Mouse (Mus musculus): ENCODE data around the gene Lipc. TPM values are rescaled to one million over a fixed set of nuclear protein-coding genes. Genes with fewer than 3 reads are reported as not detected.

Gene Lipc
- polyA plus RNA-seq, 1 experiment from 2014 or later, result 0.35 TPM

- H3K4me1 ChIP-seq, result no peaks in the 10 kb centered on the region
- no peak overlapping the region for H3K9ac ChIP-seq (replicated peaks)
- H3K27me3 ChIP-seq (replicated peaks), result no peaks in the 10 kb centered on the region
- no peak overlapping the region for H3K4me3 ChIP-seq (replicated peaks)
- H3K4me2 ChIP-seq, result no peak overlapping the region
- no peak for ATAC-seq (ENCODE audit: low FRiP score)
- no peaks in the 10 kb centered on the region for H3K36me3 ChIP-seq
- no peaks in the 10 kb centered on the region for H3K9me3 ChIP-seq (replicated peaks)
- H3K27ac ChIP-seq (replicated peaks), result no peak overlapping the region
These were observed 21.3 kb upstream of the Lipc start for GRCm38 (mm10) chr9:70973286-70973685.

- WGBS, result 84% methylated on average over 3 of the region's 3 CpGs
These were observed 17.2 kb upstream of the Lipc start for GRCm38 (mm10) chr9:70969244-70969643.

GRCm38 (mm10) chr9:70965999-70966994, 14.3 kb upstream of the Lipc start:
- WGBS, result 60% methylated on average over 17 of the region's 17 CpGs
- no peak overlapping the region for H3K27ac ChIP-seq (replicated peaks)
- ATAC-seq (ENCODE audit: low FRiP score), result no peak

More at GRCm38 (mm10) chr9:70969244-70969643, 17.2 kb upstream of the Lipc start:
- H3K36me3 ChIP-seq, result no peaks in the 10 kb centered on the region
- H3K27ac ChIP-seq (replicated peaks), result no peak overlapping the region
- no peak overlapping the region for H3K4me3 ChIP-seq (replicated peaks)
- H3K4me1 ChIP-seq, result peaks cover 7% of the 10 kb centered on the region
- no peaks in the 10 kb centered on the region for H3K27me3 ChIP-seq (replicated peaks)
- no peak overlapping the region for H3K9ac ChIP-seq (replicated peaks)
- no peaks in the 10 kb centered on the region for H3K9me3 ChIP-seq (replicated peaks)
- no peak overlapping the region for H3K4me2 ChIP-seq
- no peak for ATAC-seq (ENCODE audit: low FRiP score)

DNA sequence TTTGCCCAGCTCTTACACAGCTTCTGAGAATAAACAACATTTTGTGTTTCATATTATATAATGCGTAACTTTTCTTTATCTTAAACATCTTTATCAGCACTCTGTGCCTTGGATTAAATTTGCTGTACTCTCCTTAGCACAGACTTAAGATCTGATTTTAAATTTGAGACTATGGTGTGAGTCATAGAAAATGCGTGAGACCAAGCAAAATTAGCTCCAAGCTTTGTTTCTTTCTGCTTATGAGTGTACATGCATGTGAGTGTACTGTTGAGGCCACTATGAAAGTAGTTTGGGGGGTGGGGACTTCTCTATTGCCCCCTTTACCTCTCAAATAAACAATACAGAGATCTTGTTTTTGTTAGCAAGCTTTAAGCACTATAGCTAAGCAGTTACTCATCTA, 13.4 kb upstream of the Lipc start:
- peaks cover 14% of the 10 kb centered on the region for H3K4me1 ChIP-seq
- no peaks in the 10 kb centered on the region for H3K36me3 ChIP-seq
- no peaks in the 10 kb centered on the region for H3K27me3 ChIP-seq (replicated peaks)
- no peak overlapping the region for H3K4me2 ChIP-seq
- no peaks in the 10 kb centered on the region for H3K9me3 ChIP-seq (replicated peaks)
- no peak for ATAC-seq (ENCODE audit: low FRiP score)
- H3K4me3 ChIP-seq (replicated peaks), result no peak overlapping the region
- no peak overlapping the region for H3K9ac ChIP-seq (replicated peaks)
- 97% methylated on average over 2 of the region's 2 CpGs for WGBS
- no peak overlapping the region for H3K27ac ChIP-seq (replicated peaks)

More at GRCm38 (mm10) chr9:70965999-70966994, 14.3 kb upstream of the Lipc start:
- Histone ChIP-seq H3K4me1 (peaks cover 14% of the 10 kb centered on the region), H3K27me3 (replicated peaks) (no peaks in the 10 kb centered on the region), H3K9ac (replicated peaks) (no peak overlapping the region), H3K36me3 (no peaks in the 10 kb centered on the region), H3K4me3 (replicated peaks) (no peak overlapping the region), H3K4me2 (no peak overlapping the region), H3K9me3 (replicated peaks) (no peaks in the 10 kb centered on the region)

DNA sequence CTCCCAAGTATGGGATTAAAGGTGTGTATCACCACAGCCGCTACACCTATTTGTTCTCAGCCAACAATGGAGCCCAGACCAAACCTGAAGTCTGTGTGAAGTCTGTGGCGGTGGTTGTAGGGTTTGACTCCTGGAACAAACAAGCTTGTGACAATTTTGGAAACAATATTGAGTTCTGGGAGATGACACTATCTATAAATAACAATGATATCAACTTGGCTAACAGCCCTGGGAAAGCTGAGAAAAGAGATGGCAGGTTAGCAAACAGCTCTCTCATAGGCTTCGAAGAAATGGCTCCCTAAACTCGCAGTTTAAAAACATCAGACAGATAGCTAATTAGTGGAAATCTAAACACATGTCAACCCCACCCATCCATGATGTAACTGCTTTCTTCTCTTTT, 13.0 kb upstream of the Lipc start:
- 86% methylated on average over 4 of the region's 4 CpGs for WGBS
- no peak overlapping the region for H3K4me3 ChIP-seq (replicated peaks)
- H3K4me2 ChIP-seq, result no peak overlapping the region
- ATAC-seq (ENCODE audit: low FRiP score), result no peak
- no peaks in the 10 kb centered on the region for H3K36me3 ChIP-seq
- H3K9me3 ChIP-seq (replicated peaks), result no peaks in the 10 kb centered on the region
- no peak overlapping the region for H3K9ac ChIP-seq (replicated peaks)
- H3K27me3 ChIP-seq (replicated peaks), result no peaks in the 10 kb centered on the region
- peaks cover 14% of the 10 kb centered on the region for H3K4me1 ChIP-seq
- H3K27ac ChIP-seq (replicated peaks), result no peak overlapping the region

DNA sequence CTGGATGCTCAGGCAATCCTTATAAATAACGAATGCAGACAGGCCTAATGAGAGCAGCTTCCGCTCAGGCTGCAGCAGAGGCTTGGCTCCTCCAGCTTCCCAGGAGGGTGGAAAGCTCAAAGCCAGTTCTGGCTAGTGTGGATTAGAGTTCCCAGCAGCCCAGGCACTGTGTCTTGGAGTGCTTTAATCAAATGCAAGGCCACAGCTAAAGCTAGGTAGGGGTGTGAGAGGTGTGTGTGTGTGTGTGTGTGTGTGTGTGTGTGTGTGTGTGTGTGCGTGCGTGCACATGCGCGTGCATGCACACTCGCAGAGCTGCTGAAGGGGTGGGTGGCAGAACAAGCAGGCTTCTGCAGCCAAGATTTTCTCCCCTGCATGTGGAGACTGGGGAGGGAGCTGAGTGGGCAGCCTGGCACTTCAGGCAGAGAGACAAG, 11.4 kb upstream of the Lipc start:
- H3K4me2 ChIP-seq, result no peak overlapping the region
- no peaks in the 10 kb centered on the region for H3K27me3 ChIP-seq (replicated peaks)
- WGBS, result 72% methylated on average over 7 of the region's 7 CpGs
- no peak for ATAC-seq (ENCODE audit: low FRiP score)
- H3K36me3 ChIP-seq, result no peaks in the 10 kb centered on the region
- peak overlapping the region; percentile 34; the same call in 1 of the 2 replicates for H3K9ac ChIP-seq (replicated peaks)
- H3K4me3 ChIP-seq (replicated peaks), result no peak overlapping the region
- H3K9me3 ChIP-seq (replicated peaks), result no peaks in the 10 kb centered on the region
- peaks cover 14% of the 10 kb centered on the region for H3K4me1 ChIP-seq
- H3K27ac ChIP-seq (replicated peaks), result peak overlapping the region; percentile 46

- Histone ChIP-seq H3K9me3 (replicated peaks) (no peaks in the 10 kb centered on the region), H3K4me1 (peaks cover 14% of the 10 kb centered on the region), H3K4me3 (replicated peaks) (no peak overlapping the region), H3K27ac (replicated peaks) (peak overlapping the region; percentile 46), H3K4me2 (no peak overlapping the region), H3K36me3 (no peaks in the 10 kb centered on the region), H3K9ac (replicated peaks) (peak overlapping the region; percentile 34; the same call in 1 of the 2 replicates), H3K27me3 (replicated peaks) (no peaks in the 10 kb centered on the region)
- WGBS, result 90% methylated on average over 2 of the region's 2 CpGs
- ATAC-seq (ENCODE audit: low FRiP score), result no peak
These were observed 10.9 kb upstream of the Lipc start for GRCm38 (mm10) chr9:70962781-70963455.

- H3K9me3 ChIP-seq (replicated peaks), result no peaks in the 10 kb centered on the region
- H3K27me3 ChIP-seq (replicated peaks), result no peaks in the 10 kb centered on the region
- WGBS, result 88% methylated on average over 5 of the region's 5 CpGs
- H3K27ac ChIP-seq (replicated peaks), result no peak overlapping the region
- H3K9ac ChIP-seq (replicated peaks), result no peak overlapping the region
- no peak overlapping the region for H3K4me2 ChIP-seq
- ATAC-seq (ENCODE audit: low FRiP score), result no peak
- peaks cover 7% of the 10 kb centered on the region for H3K4me1 ChIP-seq
- H3K4me3 ChIP-seq (replicated peaks), result no peak overlapping the region
- H3K36me3 ChIP-seq, result no peaks in the 10 kb centered on the region
These were observed 8.3 kb upstream of the Lipc start for GRCm38 (mm10) chr9:70960301-70960700.

DNA sequence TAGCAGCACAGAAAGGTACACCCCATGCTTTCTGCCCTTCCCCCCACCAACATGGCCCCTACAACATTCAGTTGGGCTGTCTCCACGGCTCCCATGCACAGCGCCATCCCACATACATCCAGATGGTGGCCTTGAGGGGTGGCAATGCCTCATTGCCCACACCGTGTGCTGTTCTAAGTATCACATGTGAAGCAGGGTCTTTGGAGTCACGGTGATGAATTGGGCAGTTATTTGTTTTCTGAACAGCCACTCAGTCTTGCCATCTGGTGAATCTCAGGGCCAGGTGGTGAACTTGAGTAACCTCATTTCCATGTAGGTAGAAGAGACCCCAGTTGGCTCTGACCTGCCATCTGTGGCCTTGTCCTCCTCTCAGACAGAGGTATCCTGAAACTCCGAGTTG, 7.8 kb upstream of the Lipc start:
- no peak for ATAC-seq (ENCODE audit: low FRiP score)
- no peaks in the 10 kb centered on the region for H3K9me3 ChIP-seq (replicated peaks)
- no peaks in the 10 kb centered on the region for H3K27me3 ChIP-seq (replicated peaks)
- H3K27ac ChIP-seq (replicated peaks), result no peak overlapping the region
- H3K4me2 ChIP-seq, result no peak overlapping the region
- no peak overlapping the region for H3K9ac ChIP-seq (replicated peaks)
- H3K4me3 ChIP-seq (replicated peaks), result no peak overlapping the region
- H3K4me1 ChIP-seq, result peaks cover 7% of the 10 kb centered on the region
- no peaks in the 10 kb centered on the region for H3K36me3 ChIP-seq
- 61% methylated on average over 5 of the region's 5 CpGs for WGBS

GRCm38 (mm10) chr9:70959447-70959846, 7.4 kb upstream of the Lipc start:
- Histone ChIP-seq H3K4me2 (no peak overlapping the region), H3K4me3 (replicated peaks) (no peak overlapping the region), H3K27ac (replicated peaks) (no peak overlapping the region), H3K36me3 (no peaks in the 10 kb centered on the region), H3K27me3 (replicated peaks) (no peaks in the 10 kb centered on the region), H3K4me1 (peaks cover 8% of the 10 kb centered on the region), H3K9me3 (replicated peaks) (no peaks in the 10 kb centered on the region), H3K9ac (replicated peaks) (no peak overlapping the region)
- no peak for ATAC-seq (ENCODE audit: low FRiP score)
- WGBS, result 92% methylated on average over 3 of the region's 3 CpGs

DNA sequence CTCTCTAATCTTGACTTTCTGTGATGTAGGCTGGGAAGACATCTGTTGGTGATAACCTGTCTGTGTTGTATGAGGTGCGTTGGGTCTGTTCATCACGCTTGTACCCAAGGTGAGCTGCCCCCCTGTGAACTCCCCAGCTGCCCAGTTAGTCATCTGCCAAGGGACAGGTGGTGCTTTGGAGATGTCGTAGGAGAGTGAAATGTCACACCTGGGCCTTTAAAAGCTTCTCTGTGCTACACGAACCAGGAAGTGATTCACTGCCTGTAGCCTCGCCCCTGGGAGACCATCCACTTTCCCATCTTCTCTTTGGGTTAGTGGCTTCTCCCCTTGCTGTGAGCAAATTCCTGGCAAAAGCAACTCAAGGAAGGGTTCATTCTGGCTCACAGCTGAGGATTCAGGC, 6.4 kb upstream of the Lipc start:
- H3K9ac ChIP-seq (replicated peaks), result no peak overlapping the region
- no peaks in the 10 kb centered on the region for H3K36me3 ChIP-seq
- no peak overlapping the region for H3K27ac ChIP-seq (replicated peaks)
- H3K4me3 ChIP-seq (replicated peaks), result no peak overlapping the region
- no peaks in the 10 kb centered on the region for H3K9me3 ChIP-seq (replicated peaks)
- ATAC-seq (ENCODE audit: low FRiP score), result no peak
- H3K4me1 ChIP-seq, result peaks cover 5% of the 10 kb centered on the region
- H3K27me3 ChIP-seq (replicated peaks), result no peaks in the 10 kb centered on the region; the same call in 1 of the 2 replicates
- H3K4me2 ChIP-seq, result no peak overlapping the region
- WGBS, result 76% methylated on average over 5 of the region's 5 CpGs

DNA sequence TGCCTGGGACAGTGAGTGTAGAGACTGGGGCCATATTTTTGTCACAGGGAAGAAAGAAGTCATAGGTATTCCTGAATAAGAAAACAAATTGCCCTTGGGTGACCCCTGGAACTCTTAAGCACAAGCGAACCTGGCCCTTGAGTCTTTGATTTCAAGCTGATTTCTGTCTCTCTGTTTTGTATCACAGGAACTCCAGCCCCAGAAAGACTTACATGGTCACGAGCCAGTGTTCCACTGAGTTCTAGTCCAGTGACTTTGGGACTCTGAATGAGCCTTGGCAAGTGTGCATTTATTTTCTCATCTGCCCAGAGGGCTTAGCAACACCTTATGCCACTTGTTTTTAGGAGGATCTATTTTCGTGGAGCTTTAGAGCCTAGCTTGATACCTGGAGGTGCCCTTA, 5.7 kb upstream of the Lipc start:
- no peak overlapping the region for H3K9ac ChIP-seq (replicated peaks)
- no peak overlapping the region for H3K4me3 ChIP-seq (replicated peaks)
- H3K9me3 ChIP-seq (replicated peaks), result no peaks in the 10 kb centered on the region
- H3K36me3 ChIP-seq, result no peaks in the 10 kb centered on the region
- H3K4me2 ChIP-seq, result no peak overlapping the region
- ATAC-seq (ENCODE audit: low FRiP score), result no peak
- peaks cover 2% of the 10 kb centered on the region; the same call in 1 of the 2 replicates for H3K4me1 ChIP-seq
- H3K27ac ChIP-seq (replicated peaks), result no peak overlapping the region
- H3K27me3 ChIP-seq (replicated peaks), result no peaks in the 10 kb centered on the region; the same call in 1 of the 2 replicates
- 69% methylated on average over 3 of the region's 3 CpGs for WGBS

Data from neural tube, embryonic 15.5 days (tissue).